Mouse (Mus musculus): ENCODE data around the gene Gm2075. TPM values are rescaled to one million over a fixed set of nuclear protein-coding genes. Genes with fewer than 3 reads are reported as not detected.

The Gm2075 gene
- polyA plus RNA-seq, 1 experiment from 2014 or later, result not detected

Other genes starting within 250 kb of the Gm2075 start
- not detected in 2 replicates for gene Gm21319, start 236.1 kb upstream of the Gm2075 start, polyA plus RNA-seq (2015; fragmentation: Nextera tagmentation; extraction: Ambion mirVana)
- not detected in 2 replicates for gene Gm21936, start 216.3 kb upstream of the Gm2075 start, polyA plus RNA-seq (2015; fragmentation: Nextera tagmentation; extraction: Ambion mirVana)
- gene BB287469, start 195.3 kb upstream of the Gm2075 start, polyA plus RNA-seq (2015; fragmentation: Nextera tagmentation; extraction: Ambion mirVana), result not detected in 2 replicates
- gene Gm2001, start 169.5 kb upstream of the Gm2075 start, polyA plus RNA-seq (2015; fragmentation: Nextera tagmentation; extraction: Ambion mirVana), result not detected in 2 replicates
- not detected in 2 replicates for gene Gm2016, start 137.8 kb upstream of the Gm2075 start, polyA plus RNA-seq (2015; fragmentation: Nextera tagmentation; extraction: Ambion mirVana)
- gene Gm2022, start 116.5 kb upstream of the Gm2075 start, polyA plus RNA-seq (2015; fragmentation: Nextera tagmentation; extraction: Ambion mirVana), result not detected in 2 replicates
- not detected in 2 replicates for gene Gm2035, start 92.0 kb upstream of the Gm2075 start, polyA plus RNA-seq (2015; fragmentation: Nextera tagmentation; extraction: Ambion mirVana)
- gene Gm2042, start 57.8 kb upstream of the Gm2075 start, polyA plus RNA-seq (2015; fragmentation: Nextera tagmentation; extraction: Ambion mirVana), result not detected in 2 replicates
- not detected in 2 replicates for gene Gm6803, start 6.9 kb downstream of the Gm2075 start, polyA plus RNA-seq (2015; fragmentation: Nextera tagmentation; extraction: Ambion mirVana)
- gene Gm2056, start 15.2 kb downstream of the Gm2075 start, polyA plus RNA-seq (2015; fragmentation: Nextera tagmentation; extraction: Ambion mirVana), result not detected in 2 replicates
- gene Gm16368, start 71.8 kb downstream of the Gm2075 start, polyA plus RNA-seq (2015; fragmentation: Nextera tagmentation; extraction: Ambion mirVana), result not detected in 2 replicates
- gene Gm10436, start 170.3 kb downstream of the Gm2075 start, polyA plus RNA-seq (2015; fragmentation: Nextera tagmentation; extraction: Ambion mirVana), result not detected in 2 replicates
- not detected in 2 replicates for gene Gm8332, start 238.3 kb downstream of the Gm2075 start, polyA plus RNA-seq (2015; fragmentation: Nextera tagmentation; extraction: Ambion mirVana)

All from lung, postnatal 0 days (tissue).